Mouse (Mus musculus): ENCODE data around the gene Ppp1r1b. TPM values are rescaled to one million over a fixed set of nuclear protein-coding genes. Genes with fewer than 3 reads are reported as not detected.

Ppp1r1b gene
- polyA plus RNA-seq, 3 experiments from 2014 or later: not detected

- no peak for ATAC-seq
Measured at GRCm38 (mm10) chr11:98328371-98329069, 19.7 kb upstream of the Ppp1r1b start.

- ATAC-seq: no peak
Measured at GRCm38 (mm10) chr11:98329081-98329959, 18.9 kb upstream of the Ppp1r1b start, which contains the start of gene Neurod2. Gene Neurod2, minus strand, starts transcription at chr11:98329648.

GRCm38 (mm10) chr11:98329960-98330744 lies 18.1 kb upstream of the Ppp1r1b start:
- no peak for ATAC-seq

GRCm38 (mm10) chr11:98330745-98331204 lies 17.4 kb upstream of the Ppp1r1b start:
- ATAC-seq: no peak

- no peak for ATAC-seq
Measured at GRCm38 (mm10) chr11:98331401-98331800, 16.8 kb upstream of the Ppp1r1b start.

GRCm38 (mm10) chr11:98332186-98332585 lies 16.0 kb upstream of the Ppp1r1b start:
- no peak for ATAC-seq

- no peak for ATAC-seq
Measured at GRCm38 (mm10) chr11:98332841-98333240, 15.4 kb upstream of the Ppp1r1b start.

GRCm38 (mm10) chr11:98333263-98333696 lies 14.9 kb upstream of the Ppp1r1b start:
- no peak for ATAC-seq

GRCm38 (mm10) chr11:98333981-98334741 lies 14.0 kb upstream of the Ppp1r1b start:
- no peak for ATAC-seq

- ATAC-seq: no peak
Measured at GRCm38 (mm10) chr11:98335250-98335649, 13.0 kb upstream of the Ppp1r1b start.

GRCm38 (mm10) chr11:98336245-98337107 lies 11.7 kb upstream of the Ppp1r1b start:
- no peak for ATAC-seq

- ATAC-seq: no peak
Measured at GRCm38 (mm10) chr11:98338507-98338961, 9.7 kb upstream of the Ppp1r1b start.

- no peak for ATAC-seq
Measured at GRCm38 (mm10) chr11:98339071-98339501, 9.1 kb upstream of the Ppp1r1b start.

- ATAC-seq: no peak
Measured at GRCm38 (mm10) chr11:98339679-98340287, 8.4 kb upstream of the Ppp1r1b start.

- ATAC-seq: no peak
Measured at GRCm38 (mm10) chr11:98340597-98340996, 7.6 kb upstream of the Ppp1r1b start.

GRCm38 (mm10) chr11:98341174-98341573 lies 7.0 kb upstream of the Ppp1r1b start:
- no peak for ATAC-seq

- peak; percentile 79 for ATAC-seq
Measured at GRCm38 (mm10) chr11:98342000-98342945, 5.9 kb upstream of the Ppp1r1b start.

- no peak for ATAC-seq
Measured at GRCm38 (mm10) chr11:98345253-98345652, 3.0 kb upstream of the Ppp1r1b start.

- no peak for ATAC-seq
Measured at GRCm38 (mm10) chr11:98346168-98346567, 2.0 kb upstream of the Ppp1r1b start.

Data from inflammation-experienced regulatory T-cells, adult 6 months (primary cell).